In genomic region chr6:17652132-17652531, GRCm38 (mm10) we compare ENCODE assay signal across 21 mouse cellular contexts. TPM values are rescaled to one million over a fixed set of nuclear protein-coding genes. Genes with fewer than 3 reads are reported as not detected.
DNase-seq lines count a peak whose midpoint lies in the region; ATAC-seq and TF ChIP-seq lines count a peak whose summit lies in the region.
"Had no signal": no experiment of that assay in that cellular context is flagged by ENCODE, and none has a peak within 500 bp of the region (broad histone marks: within the 10 kb centered on the region; RNA-seq: fewer than 3 reads in every experiment).

No protein-coding gene starts in this region.

- no peak overlapping the region for H3K9ac ChIP-seq in liver, embryonic 16.5 days (ENCODE audit: low read depth, low read length)
- no peak overlapping the region for H3K9ac ChIP-seq in liver, embryonic 11.5 days (ENCODE audit: low read depth, low read length)
- H3K9ac ChIP-seq in heart, embryonic 12.5 days, result no peak overlapping the region
- H3K9ac ChIP-seq: hindbrain, embryonic 12.5 days; kidney, embryonic 15.5 days; liver, embryonic 13.5 days had no signal

- H3K36me3 ChIP-seq in liver, embryonic 16.5 days (ENCODE audit: control insufficient read depth, insufficient read depth), result peaks cover 16% of the 10 kb centered on the region
- H3K36me3 ChIP-seq in liver, embryonic 11.5 days (ENCODE audit: control insufficient read depth, insufficient read depth, low read length), result no peaks in the 10 kb centered on the region; the same call in 1 of the 2 replicates
- peaks cover 27% of the 10 kb centered on the region for H3K36me3 ChIP-seq in heart, embryonic 12.5 days

- DNase-seq in gastrocnemius, adult 2 months, result peak; percentile 29
- no peak for DNase-seq in gastrocnemius, postnatal 14 days
- DNase-seq in liver, embryonic 11.5 days (ENCODE audit: low spot score), result no peak
- peak; percentile 53 for DNase-seq in lung, postnatal 36 days
- no peak for DNase-seq in left cerebral cortex, postnatal 10 days (ENCODE audit: extremely low spot score in 1 of 2, low spot score in 2 of 2)
- DNase-seq: adrenal gland, postnatal 25 days; cerebellum, adult 11 months; cerebellum, postnatal 10 days; gastrocnemius, postnatal 25 days; heart, adult 2 months; liver, embryonic 13.5 days; thymus, postnatal 14 days had no signal

- WGBS in liver, embryonic 16.5 days (ENCODE audit: insufficient replicate concordance), result 57% methylated on average over 2 of the region's 2 CpGs
- 76% methylated on average over 2 of the region's 2 CpGs for WGBS in liver, embryonic 11.5 days
- WGBS in heart, embryonic 12.5 days, result 81% methylated on average over 2 of the region's 2 CpGs

- no peak overlapping the region for H3K4me2 ChIP-seq in liver, embryonic 16.5 days (ENCODE audit: low read depth, low read length)
- H3K4me2 ChIP-seq in liver, embryonic 11.5 days, result no peak overlapping the region
- no peak overlapping the region for H3K4me2 ChIP-seq in heart, embryonic 12.5 days
- H3K4me2 ChIP-seq: hindbrain, embryonic 12.5 days; kidney, embryonic 15.5 days; liver, embryonic 13.5 days; midbrain, embryonic 11.5 days had no signal

- no peaks in the 10 kb centered on the region for H3K27me3 ChIP-seq in liver, embryonic 16.5 days (ENCODE audit: control insufficient read depth, insufficient read depth, low read depth, low read length)
- H3K27me3 ChIP-seq in liver, embryonic 11.5 days (replicated peaks; ENCODE audit: control insufficient read depth, insufficient read depth, low read length), result no peaks in the 10 kb centered on the region
- no peaks in the 10 kb centered on the region for H3K27me3 ChIP-seq in heart, embryonic 12.5 days (replicated peaks)
- H3K27me3 ChIP-seq: hindbrain, embryonic 12.5 days; kidney, embryonic 15.5 days; liver, embryonic 13.5 days had no signal

- TF ChIP-seq CTCF in gastrocnemius, adult 2 months (IDR thresholded peaks at IDR 0.05), result no peak

- peaks cover 3% of the 10 kb centered on the region; the same call in 1 of the 2 replicates for H3K4me1 ChIP-seq in liver, embryonic 16.5 days (ENCODE audit: control insufficient read depth, low read depth, low read length)
- 0 out of 2 replicates have a peak, but pooled peaks cover 2% of the 10 kb centered on the region for H3K4me1 ChIP-seq in liver, embryonic 11.5 days (replicated peaks; ENCODE audit: control insufficient read depth, insufficient read depth, low read length)
- no peaks in the 10 kb centered on the region for H3K4me1 ChIP-seq in heart, embryonic 12.5 days (replicated peaks)
- H3K4me1 ChIP-seq: forebrain, embryonic 10.5 days; hindbrain, embryonic 12.5 days; kidney, embryonic 15.5 days; limb, embryonic 10.5 days; liver, embryonic 13.5 days had no signal

- intact Hi-C loops in gastrocnemius, adult 2 months (cut with DNase I), result no loop called here
- intact Hi-C loops in gastrocnemius, postnatal 14 days (cut with DNase I; ENCODE audit: low total_unique reads), result no loop called here
- intact Hi-C loops in left cerebral cortex, postnatal 10 days (cut with DNase I), result no loop called here

- no peak overlapping the region for H3K27ac ChIP-seq in gastrocnemius, adult 2 months
- H3K27ac ChIP-seq in liver, embryonic 16.5 days (ENCODE audit: low read length), result no peak overlapping the region
- H3K27ac ChIP-seq in liver, embryonic 11.5 days (ENCODE audit: low read depth, low read length), result no peak overlapping the region
- H3K27ac ChIP-seq in heart, embryonic 12.5 days (ENCODE audit: poor library complexity, severe bottlenecking), result no peak overlapping the region
- H3K27ac ChIP-seq: forebrain, embryonic 10.5 days; heart, adult 2 months; hindbrain, embryonic 12.5 days; kidney, embryonic 15.5 days; limb, embryonic 10.5 days; liver, embryonic 13.5 days had no signal

- no peaks in the 10 kb centered on the region for H3K9me3 ChIP-seq in liver, embryonic 16.5 days (replicated peaks; ENCODE audit: control insufficient read depth, low read length)
- no peaks in the 10 kb centered on the region for H3K9me3 ChIP-seq in liver, embryonic 11.5 days (ENCODE audit: control insufficient read depth, low read length)
- H3K9me3 ChIP-seq in heart, embryonic 12.5 days (replicated peaks), result no peaks in the 10 kb centered on the region
- H3K9me3 ChIP-seq: forebrain, embryonic 10.5 days; hindbrain, embryonic 12.5 days; kidney, embryonic 15.5 days; limb, embryonic 10.5 days; liver, embryonic 13.5 days had no signal

- no peak overlapping the region for H3K4me3 ChIP-seq in gastrocnemius, adult 2 months
- H3K4me3 ChIP-seq in liver, embryonic 16.5 days (ENCODE audit: low read depth, low read length), result no peak overlapping the region
- no peak overlapping the region for H3K4me3 ChIP-seq in liver, embryonic 11.5 days (ENCODE audit: low read depth, low read length)
- no peak overlapping the region for H3K4me3 ChIP-seq in heart, embryonic 12.5 days
- H3K4me3 ChIP-seq: forebrain, embryonic 10.5 days; heart, adult 2 months; hindbrain, embryonic 12.5 days; kidney, embryonic 15.5 days; limb, embryonic 10.5 days; liver, embryonic 13.5 days had no signal

- peak; percentile 21; the same call in 1 of the 2 replicates for ATAC-seq in liver, embryonic 16.5 days (ENCODE audit: low read depth)
- ATAC-seq in liver, embryonic 11.5 days (replicated peaks; ENCODE audit: low FRiP score), result no peak
- ATAC-seq in activated CD4-positive, CD25-positive, alpha-beta regulatory T cell, adult 4 months, result peak; percentile 45
- no peak for ATAC-seq in heart, embryonic 12.5 days (ENCODE audit: insufficient number of reproducible peaks, low FRiP score)
- ATAC-seq: forebrain, embryonic 16.5 days had no signal

RNA-seq across cellular contexts. Expression of gene Capza2, which starts 16.1 kb away (rescaled TPM):
- total RNA-seq in gastrocnemius, adult 2 months (2021), result 100 to 1,000 TPM; 259 to 336 TPM
- total RNA-seq in gastrocnemius, postnatal 14 days (2021), result 100 to 1,000 TPM; 314 to 329 TPM
- 80.9 and 88.3 TPM in 2 replicates for polyA plus RNA-seq in liver, embryonic 16.5 days (2015; fragmentation: Nextera tagmentation; extraction: Ambion mirVana)
- polyA plus RNA-seq in liver, embryonic 11.5 days (2014; fragmentation: Nextera tagmentation; extraction: Ambion mirVana), result 164 and 186 TPM in 2 replicates
- polyA plus RNA-seq in activated CD4-positive, CD25-positive, alpha-beta regulatory T cell, adult 4 months (2017; shearing (Covaris generic)), result 100 to 1,000 TPM; 350 to 408 TPM
- 223 and 232 TPM in 2 replicates for polyA plus RNA-seq in heart, embryonic 12.5 days (2016; fragmentation: Nextera tagmentation; extraction: Ambion mirVana)
- 100 to 1,000 TPM; 265 to 274 TPM for total RNA-seq in left cerebral cortex, postnatal 10 days (2021)

RNA-seq across cellular contexts. Expression of gene St7, which starts 40.6 kb away (rescaled TPM):
- 10 to 100 TPM; 13.0 to 14.0 TPM for total RNA-seq in gastrocnemius, adult 2 months (2021)
- total RNA-seq in gastrocnemius, postnatal 14 days (2021), result 1 to 10 TPM; 8.5 to 9.9 TPM
- 8.7 and 9.3 TPM in 2 replicates for polyA plus RNA-seq in liver, embryonic 16.5 days (2015; fragmentation: Nextera tagmentation; extraction: Ambion mirVana)
- polyA plus RNA-seq in liver, embryonic 11.5 days (2014; fragmentation: Nextera tagmentation; extraction: Ambion mirVana), result 16.9 and 18.6 TPM in 2 replicates
- polyA plus RNA-seq in activated CD4-positive, CD25-positive, alpha-beta regulatory T cell, adult 4 months (2017; shearing (Covaris generic)), result 1 to 10 TPM; 4.2 to 4.6 TPM
- polyA plus RNA-seq in heart, embryonic 12.5 days (2016; fragmentation: Nextera tagmentation; extraction: Ambion mirVana), result 29.6 and 30.0 TPM in 2 replicates
- 10 to 100 TPM; 41.1 to 46.5 TPM for total RNA-seq in left cerebral cortex, postnatal 10 days (2021)

Comparison
In these comparisons a context has a peak if more than half of its experiments do, and no peak if none do; other contexts are left out.
1. DNase-seq: peak in gastrocnemius, adult 2 months (single experiment) and lung, postnatal 36 days (single experiment); none in gastrocnemius, postnatal 14 days (single experiment), liver, embryonic 11.5 days (single experiment) and left cerebral cortex, postnatal 10 days (0 of 2).
2. ATAC-seq: peak in liver, embryonic 16.5 days (single experiment) and activated CD4-positive, CD25-positive, alpha-beta regulatory T cell, adult 4 months (single experiment); none in liver, embryonic 11.5 days (single experiment) and heart, embryonic 12.5 days (single experiment).